Mouse (Mus musculus) Patski (cell line): ENCODE measurements around the gene Zmym1. TPM values are rescaled to one million over a fixed set of nuclear protein-coding genes. Genes with fewer than 3 reads are reported as not detected.
"Not testable (repeated sequence)": the region's sequence is repeated elsewhere in the genome, so short reads cannot be mapped to it uniquely, and the experiment has no call there.

ENCODE experiments used
- ATAC-seq: fragments of 100-300 bp; one replicate; pipeline ENCODE4 v1.8.0; 2021
- CTCF ChIA-PET: fragments of 350-600 bp; sonication (Branson Sonifier 250); formaldehyde crosslinking; loops from one replicate; lab custom pipeline; 2022; ENCODE audit warnings: inconsistent platforms; lab: Charles Lee
- POLR2A ChIA-PET: fragments of 350-600 bp; sonication (Branson Sonifier 250); formaldehyde crosslinking; loops from one replicate; lab custom pipeline; 2022; ENCODE audit warnings: antibody characterized with exemption, inconsistent platforms; lab: Charles Lee
- DNase-seq: peaks from one replicate; pipeline ENCODE4 v3.0.0-alpha.2; 2011; ENCODE audit warnings: low read depth, low spot score
- H3K27me3 ChIP-seq: fragments of 371-371 bp; one replicate; pipeline ENCODE4 v1.5.1; 2021
- CTCF ChIP-seq: fragments of 100-300 bp; IDR thresholded peaks from one replicate; pipeline ENCODE4 v1.5.1; 2021
- in situ Hi-C: fragments of 300-500 bp; cut with MboI; formaldehyde crosslinking; loops from 3 replicates; pipeline ENCODE4 v1.11.1; 2018; ENCODE audit warnings: low pct_unique_long_range_greater_than_20kb, mixed read lengths
- polyA plus RNA-seq: library from polyadenylated mRNA; unstranded; gene quantifications from one replicate; pipeline ENCODE4 v1.2.3, GENCODE M21; 2021

The Zmym1 gene
- polyA plus RNA-seq, 1 experiment from 2014 or later: 5.7 TPM

DNA sequence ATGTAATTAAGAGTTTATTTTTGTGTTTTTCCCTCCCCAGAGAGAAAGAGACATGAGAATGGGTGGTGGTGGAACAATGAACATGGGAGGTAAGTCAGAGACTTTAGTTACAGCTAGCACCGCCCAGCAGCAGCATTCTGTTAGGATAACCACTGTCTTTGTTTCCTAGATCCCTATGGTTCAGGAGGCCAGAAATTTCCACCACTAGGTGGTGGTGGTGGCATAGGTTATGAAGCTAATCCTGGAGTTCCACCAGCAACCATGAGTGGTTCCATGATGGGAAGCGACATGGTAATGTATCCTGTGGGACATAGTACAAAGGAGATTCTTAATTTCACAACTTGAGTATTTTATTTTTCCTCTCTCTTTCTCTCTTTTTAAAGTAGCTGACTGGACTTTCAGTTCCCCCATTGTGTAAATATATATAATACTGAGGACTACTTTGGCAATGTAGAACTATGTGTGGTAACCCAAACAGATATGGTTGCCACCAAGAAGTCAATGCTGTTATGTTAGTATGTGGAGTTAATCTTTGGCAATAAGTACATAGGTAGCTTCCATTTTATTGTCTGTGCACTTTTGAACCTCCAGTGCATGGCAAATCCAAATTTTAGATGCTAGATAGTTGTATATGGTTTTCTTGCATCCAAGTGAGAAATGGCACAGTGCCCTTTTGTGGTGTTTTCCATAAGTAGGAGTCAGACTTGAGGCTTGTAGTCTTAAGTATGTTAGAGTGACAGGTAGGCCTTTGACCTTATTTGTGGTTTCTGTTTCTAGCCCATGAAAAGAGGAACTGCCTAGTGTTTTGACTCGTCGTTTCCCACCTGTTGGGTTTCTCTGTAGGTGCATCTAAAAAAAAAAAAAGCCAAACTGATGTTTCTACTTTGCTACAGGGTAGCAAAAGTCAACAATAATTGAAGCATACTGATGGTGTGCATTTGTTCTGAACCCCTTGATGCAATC lies 33.4 kb downstream of the Zmym1 start:
- ChIA-PET POLR2A (no interaction called here), CTCF (interaction anchor here (0.6 to 2.1 kb wide), 3 partner anchors 10 to 20 kb away, joined by 3 to 5 read pairs (median 3); no protein-coding TSS in a partner anchor)
- TF ChIP-seq CTCF: peak; percentile 62
- H3K27me3 ChIP-seq: no peaks in the 10 kb centered on the region
- in situ Hi-C loops: no loop called here
- ATAC-seq (peak; percentile 44), DNase-seq (no peak)

DNA sequence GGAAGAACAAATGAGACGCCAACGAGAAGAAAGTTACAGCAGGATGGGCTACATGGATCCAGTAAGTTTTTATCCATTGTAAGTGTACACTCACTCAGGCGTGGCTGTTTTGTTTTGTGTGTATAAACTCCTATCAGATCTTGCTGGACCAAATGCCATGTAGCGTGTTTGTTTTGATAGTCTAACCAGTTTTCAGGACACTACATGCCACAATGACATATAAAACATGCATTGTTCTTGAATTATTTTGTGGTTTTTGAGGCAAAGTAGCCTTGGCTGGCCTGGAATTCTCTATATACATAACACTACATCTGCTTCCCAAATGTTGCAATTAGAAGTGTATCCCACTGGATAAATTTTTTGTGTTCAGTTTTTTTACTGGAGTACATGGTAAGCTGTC lies 34.1 kb downstream of the Zmym1 start:
- no peak for TF ChIP-seq CTCF
- H3K27me3 ChIP-seq: no peaks in the 10 kb centered on the region
- ChIA-PET POLR2A (no interaction called here), CTCF (interaction anchor here (2.1 kb wide), 1 partner anchor 10 kb away, joined by 5 read pairs; no protein-coding TSS in a partner anchor)
- in situ Hi-C loops: no loop called here
- DNase-seq (no peak), ATAC-seq (no peak)

DNA sequence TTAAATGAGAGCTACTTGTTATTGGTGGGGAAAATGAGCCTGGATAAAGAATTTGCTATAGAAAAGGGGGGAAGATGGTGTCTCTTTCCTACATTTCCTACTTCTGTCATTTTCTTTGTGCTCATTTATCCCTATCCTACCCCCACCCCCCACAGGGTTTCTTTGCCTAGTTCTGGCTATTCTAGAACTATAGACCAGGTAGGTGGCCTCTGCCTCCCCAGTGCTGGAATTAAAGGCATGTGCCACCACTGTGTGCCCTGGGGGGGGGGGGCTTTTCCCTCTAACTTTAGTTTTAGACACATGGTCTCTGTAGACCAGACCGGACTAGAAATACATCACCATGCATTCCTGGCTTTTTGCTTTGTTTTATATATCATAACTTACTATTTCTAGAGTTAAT lies 36.7 kb downstream of the Zmym1 start:
- DNase-seq (no peak), ATAC-seq (no peak)
- CTCF ChIA-PET: no interaction called here
- in situ Hi-C loops: no loop called here
- TF ChIP-seq CTCF: no peak
- H3K27me3 ChIP-seq: no peaks in the 10 kb centered on the region
- POLR2A ChIA-PET: no interaction called here

DNA sequence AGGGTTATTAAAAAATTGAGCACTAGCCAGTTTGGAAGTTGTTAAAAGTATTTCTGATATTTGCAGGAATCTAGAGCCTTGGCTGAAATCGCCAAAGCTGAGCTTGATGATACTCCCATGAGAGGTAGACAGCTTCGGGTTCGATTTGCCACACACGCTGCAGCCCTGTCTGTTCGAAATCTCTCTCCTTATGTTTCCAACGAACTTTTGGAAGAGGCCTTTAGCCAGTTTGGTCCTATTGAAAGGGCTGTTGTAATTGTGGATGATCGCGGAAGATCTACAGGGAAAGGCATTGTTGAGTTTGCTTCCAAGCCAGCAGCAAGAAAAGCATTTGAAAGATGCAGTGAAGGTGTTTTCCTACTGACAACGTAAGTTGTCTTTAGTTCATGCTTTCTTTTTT lies 37.8 kb downstream of the Zmym1 start:
- ChIA-PET POLR2A (interaction anchor here (1.3 kb wide), 1 partner anchor 14 kb away, joined by 3 read pairs; no protein-coding TSS in a partner anchor), CTCF (no interaction called here)
- TF ChIP-seq CTCF: no peak
- H3K27me3 ChIP-seq: no peaks in the 10 kb centered on the region
- DNase-seq (no peak), ATAC-seq (no peak)
- in situ Hi-C loops: no loop called here

DNA sequence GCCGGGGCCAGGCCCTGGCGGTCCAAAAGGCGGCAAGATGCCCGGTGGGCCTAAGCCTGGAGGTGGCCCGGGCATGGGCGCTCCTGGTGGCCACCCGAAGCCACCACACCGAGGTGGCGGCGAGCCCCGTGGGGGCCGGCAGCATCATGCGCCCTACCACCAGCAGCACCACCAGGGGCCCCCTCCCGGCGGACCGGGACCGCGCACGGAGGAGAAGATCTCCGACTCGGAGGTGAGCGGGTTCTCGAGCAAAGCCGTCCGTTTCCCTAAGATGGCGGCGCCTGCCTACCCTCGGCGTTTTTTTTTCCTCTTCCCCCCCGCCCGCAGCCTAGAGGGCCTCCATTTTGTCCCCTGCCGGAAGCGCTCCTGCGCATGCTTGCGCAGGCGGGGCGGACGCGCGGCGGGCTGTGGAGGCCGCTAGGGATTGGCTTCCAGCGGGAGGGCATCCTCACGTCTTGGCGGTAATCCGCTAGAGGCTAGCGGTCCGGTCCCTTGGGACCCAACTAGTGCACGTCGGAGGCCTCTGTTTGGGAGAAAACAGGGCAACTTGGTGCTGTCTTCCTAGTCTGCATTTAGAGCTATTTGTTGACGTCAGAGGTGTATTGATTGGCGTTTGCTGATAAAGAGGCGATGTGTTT lies 38.8 kb downstream of the Zmym1 start:
- in situ Hi-C loops: no loop called here
- CTCF ChIA-PET: no interaction called here
- POLR2A ChIA-PET: interaction anchor here (1.3 kb wide), 1 partner anchor 15 kb away, joined by 3 read pairs; no protein-coding TSS in a partner anchor
- H3K27me3 ChIP-seq: no peaks in the 10 kb centered on the region
- peak; percentile 35 for DNase-seq
- TF ChIP-seq CTCF: peak; percentile 85
- ATAC-seq: peak; percentile 68

DNA sequence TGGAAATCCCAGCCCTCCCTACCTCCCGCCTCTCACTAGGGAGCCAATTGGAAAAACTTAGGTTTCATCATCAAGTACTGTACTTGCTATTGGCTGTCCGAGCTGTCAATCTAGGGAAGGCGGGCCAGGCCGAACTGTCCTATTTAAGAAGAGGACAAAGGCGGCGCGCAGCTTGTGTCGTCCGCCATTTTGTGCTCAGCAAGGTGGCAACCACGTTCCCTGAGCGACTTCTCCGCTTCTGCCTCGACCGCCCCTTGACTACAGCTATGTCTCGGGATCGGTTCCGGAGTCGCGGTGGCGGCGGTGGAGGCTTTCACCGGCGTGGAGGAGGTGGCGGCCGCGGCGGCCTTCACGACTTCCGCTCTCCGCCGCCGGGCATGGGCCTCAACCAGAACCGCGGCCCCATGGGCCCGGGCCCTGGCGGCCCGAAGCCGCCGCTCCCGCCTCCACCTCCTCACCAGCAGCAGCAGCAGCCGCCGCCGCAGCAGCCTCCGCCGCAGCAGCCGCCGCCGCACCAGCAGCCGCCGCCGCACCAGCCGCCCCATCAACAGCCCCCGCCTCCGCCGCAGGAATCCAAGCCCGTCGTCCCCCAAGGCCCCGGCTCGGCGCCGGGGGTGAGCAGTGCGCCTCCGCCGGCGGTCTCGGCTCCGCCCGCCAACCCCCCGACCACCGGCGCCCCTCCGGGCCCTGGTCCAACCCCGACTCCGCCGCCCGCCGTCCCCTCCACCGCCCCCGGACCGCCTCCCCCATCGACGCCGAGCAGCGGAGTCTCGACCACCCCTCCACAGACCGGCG lies 39.6 kb downstream of the Zmym1 start, which contains the start of gene Sfpq:
Gene Sfpq, plus strand, starts transcription at position 174 of the 795 bp plus-strand sequence.
- no peaks in the 10 kb centered on the region for H3K27me3 ChIP-seq
- DNase-seq (peak; percentile 98), ATAC-seq (peak; percentile 89)
- TF ChIP-seq CTCF: no peak
- in situ Hi-C loops: no loop called here
- POLR2A ChIA-PET: interaction anchor here (1.0 to 1.1 kb wide), 2 partner anchors 14 to 56 kb away, joined by 3 to 6 read pairs; partner anchors contain the start of gene Zmym6
- CTCF ChIA-PET: no interaction called here

DNA sequence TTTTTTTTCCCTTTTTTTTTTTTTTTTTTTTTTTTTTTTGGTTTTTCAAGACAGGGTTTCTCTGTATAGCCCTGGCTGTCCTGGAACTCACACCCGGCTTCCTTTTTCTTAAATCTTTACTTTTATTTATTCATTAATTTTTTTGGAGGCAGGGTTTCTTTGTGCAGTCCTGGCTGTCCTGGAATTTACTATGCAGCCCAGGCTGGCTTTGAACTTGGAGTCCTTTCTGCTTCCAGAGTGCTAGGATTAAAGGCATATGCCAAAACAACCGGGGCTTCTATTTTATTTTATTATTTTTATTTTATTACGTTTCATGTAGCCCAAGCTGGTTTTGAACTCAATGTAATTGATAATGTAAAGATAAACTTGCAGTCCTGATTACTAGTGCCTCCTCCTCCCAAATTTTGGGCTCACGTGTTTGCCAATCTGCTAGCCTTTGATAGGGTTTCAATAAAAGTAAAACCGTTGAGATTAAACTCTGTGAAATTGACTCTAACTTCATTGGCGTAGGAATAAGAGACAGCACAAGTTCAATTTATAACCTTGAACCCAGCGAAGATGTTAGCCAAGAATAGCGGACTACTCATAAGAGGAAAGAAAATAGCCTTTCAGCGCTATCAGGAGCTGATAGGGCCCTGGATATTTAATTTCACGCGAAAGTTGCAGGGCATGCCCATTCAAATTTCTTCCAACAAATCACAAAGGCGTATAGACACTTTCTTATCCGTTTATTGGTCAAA lies 40.4 kb downstream of the Zmym1 start:
- ATAC-seq: no peak
- no peaks in the 10 kb centered on the region for H3K27me3 ChIP-seq
- ChIA-PET CTCF (no interaction called here), POLR2A (interaction anchor here (1.0 to 1.1 kb wide), 2 partner anchors 13 to 57 kb away, joined by 3 to 6 read pairs; partner anchors contain the start of gene Zmym6)
- DNase-seq: no peak
- in situ Hi-C loops: no loop called here
- TF ChIP-seq CTCF: no peak

DNA sequence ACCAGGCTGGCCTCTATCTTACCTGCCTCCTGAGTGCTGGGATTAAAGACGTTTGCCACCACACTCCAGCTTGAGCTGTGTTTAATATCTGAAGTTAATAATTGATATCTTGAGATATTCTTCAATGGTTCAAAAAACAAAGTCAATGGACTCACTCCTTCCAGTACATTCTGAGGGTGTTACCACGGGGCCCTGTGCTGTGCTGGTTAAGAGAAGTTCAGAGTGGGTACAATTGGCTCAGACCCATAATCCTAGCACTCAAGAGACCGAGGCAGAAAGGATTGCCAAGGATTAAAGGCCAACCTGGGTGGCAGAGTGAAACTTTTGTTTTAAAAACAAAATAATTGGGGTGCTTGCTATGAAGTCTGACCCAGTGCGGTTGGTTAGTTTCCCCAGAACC lies 44.6 kb downstream of the Zmym1 start:
- ChIA-PET CTCF (interaction anchor here (0.7 kb wide), 1 partner anchor 8 kb away, joined by 5 read pairs; no protein-coding TSS in a partner anchor), POLR2A (no interaction called here)
- TF ChIP-seq CTCF: no peak
- DNase-seq (no peak), ATAC-seq (no peak)
- in situ Hi-C loops: no loop called here
- no peaks in the 10 kb centered on the region for H3K27me3 ChIP-seq

DNA sequence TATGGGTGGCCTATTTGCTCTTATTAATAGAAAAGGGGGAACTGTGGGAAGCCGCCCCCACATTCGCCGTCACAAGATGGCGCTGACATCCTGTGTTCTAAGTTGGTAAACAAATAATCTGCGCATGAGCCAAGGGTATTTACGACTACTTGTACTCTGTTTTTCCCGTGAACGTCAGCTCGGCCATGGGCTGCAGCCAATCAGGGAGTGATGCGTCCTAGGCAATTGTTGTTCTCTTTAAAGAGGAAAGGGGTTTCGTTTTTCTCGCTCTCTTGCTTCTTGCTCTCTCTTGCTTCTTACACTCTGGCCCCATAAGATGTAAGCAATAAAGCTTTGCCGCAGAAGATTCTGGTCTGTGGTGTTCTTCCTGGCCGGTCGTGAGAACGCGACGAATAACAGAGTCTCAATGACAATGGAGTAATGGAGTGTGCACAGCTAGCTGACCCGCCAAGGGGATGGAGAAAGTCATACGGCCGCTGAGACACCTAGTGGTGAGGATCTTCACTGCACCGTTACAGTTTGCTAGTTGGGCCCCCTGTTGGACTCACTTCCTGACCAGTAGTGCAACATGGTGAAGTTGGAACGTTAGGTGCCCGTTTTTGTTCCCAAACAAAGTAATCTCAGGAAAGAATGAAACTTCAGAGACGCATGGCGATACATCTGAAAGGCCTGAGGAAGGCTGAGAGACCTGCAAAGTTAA lies 45.5 kb downstream of the Zmym1 start:
- H3K27me3 ChIP-seq, CTCF ChIA-PET, in situ Hi-C loops, DNase-seq, POLR2A ChIA-PET: not testable (repeated sequence)
- ATAC-seq: peak; percentile 62
- peak; percentile 49 for TF ChIP-seq CTCF
